Mouse (Mus musculus): ENCODE data around the gene Fam102a.
"Not testable (repeated sequence)": the region's sequence is repeated elsewhere in the genome, so short reads cannot be mapped to it uniquely, and the experiment has no call there.

DNA sequence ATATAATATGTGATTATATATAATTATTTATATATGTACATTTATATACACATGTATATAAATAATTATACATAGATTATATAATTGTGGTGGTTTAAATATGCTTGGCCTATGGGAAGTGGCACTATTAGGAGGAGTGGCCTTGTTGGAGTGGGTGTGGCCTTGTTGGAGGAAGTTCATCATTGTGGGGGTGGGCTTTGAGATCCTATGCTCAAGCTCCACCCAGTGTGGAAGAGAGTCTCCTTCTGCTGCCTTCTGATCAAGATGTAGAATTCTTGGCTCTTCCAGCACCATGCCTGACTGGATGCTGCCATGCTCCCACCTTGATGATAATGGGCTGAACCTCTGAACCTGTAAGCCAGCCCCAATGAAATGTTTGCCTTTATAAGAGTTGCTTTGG, 44.4 kb upstream of the Fam102a start:
- TF ChIP-seq CTCF (IDR thresholded peaks at IDR 0.05; ENCODE audit: low read depth); EP300 (optimal IDR thresholded peaks at IDR 0.05): not testable (repeated sequence)
